Mouse (Mus musculus) stomach, postnatal 0 days (tissue): ENCODE measurements around the gene Ehd4.

Source experiments
- CTCF ChIP-seq: IDR thresholded peaks from 2 replicates; pipeline ENCODE4 v1.5.1; 2016; ENCODE audit warnings: antibody characterized with exemption, low read depth, mild to moderate bottlenecking, moderate library complexity
- EP300 ChIP-seq: optimal IDR thresholded peaks from 2 replicates; pipeline ENCODE3; 2016; ENCODE audit warnings: antibody characterized with exemption

- TF ChIP-seq CTCF (no peak), EP300 (no peak)
Measured at GRCm38 (mm10) chr2:120051405-120051804, 103.0 kb downstream of the Ehd4 start.
